Mouse (Mus musculus) adipocyte (in vitro differentiated cells): Measurements from ENCODE around the gene 4933436I01Rik.
A peak's percentile ranks its signal among the peaks of the same experiment; 100 is the strongest.

Experiments
- DNase-seq: peaks from one replicate; pipeline ENCODE4 v3.0.0-alpha.2; 2016; ENCODE audit warnings: low spot score

The 4933436I01Rik gene

DNA sequence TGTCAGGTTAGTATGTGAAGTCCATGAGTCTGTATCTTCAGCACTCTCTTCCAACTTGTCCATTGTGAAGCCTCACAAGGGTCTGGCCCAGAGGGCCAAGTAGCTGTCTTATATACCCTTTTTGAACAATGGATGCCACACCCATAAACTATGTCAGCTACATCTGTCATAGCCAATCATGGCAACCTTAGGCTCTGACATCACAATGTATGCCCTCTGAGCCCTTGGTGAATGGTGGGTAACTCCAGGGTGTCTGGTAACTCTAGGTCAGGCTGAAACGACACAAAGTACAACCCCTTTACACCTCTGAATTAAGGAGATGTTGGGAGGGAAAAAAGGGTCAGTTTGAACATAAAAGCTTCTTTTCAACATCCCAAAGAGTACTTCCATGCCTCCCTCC lies at the start of gene 4933436I01Rik:
Gene 4933436I01Rik (minus strand): TSS at position 101 of the 400 bp plus-strand sequence.
- no peak for DNase-seq

DNA sequence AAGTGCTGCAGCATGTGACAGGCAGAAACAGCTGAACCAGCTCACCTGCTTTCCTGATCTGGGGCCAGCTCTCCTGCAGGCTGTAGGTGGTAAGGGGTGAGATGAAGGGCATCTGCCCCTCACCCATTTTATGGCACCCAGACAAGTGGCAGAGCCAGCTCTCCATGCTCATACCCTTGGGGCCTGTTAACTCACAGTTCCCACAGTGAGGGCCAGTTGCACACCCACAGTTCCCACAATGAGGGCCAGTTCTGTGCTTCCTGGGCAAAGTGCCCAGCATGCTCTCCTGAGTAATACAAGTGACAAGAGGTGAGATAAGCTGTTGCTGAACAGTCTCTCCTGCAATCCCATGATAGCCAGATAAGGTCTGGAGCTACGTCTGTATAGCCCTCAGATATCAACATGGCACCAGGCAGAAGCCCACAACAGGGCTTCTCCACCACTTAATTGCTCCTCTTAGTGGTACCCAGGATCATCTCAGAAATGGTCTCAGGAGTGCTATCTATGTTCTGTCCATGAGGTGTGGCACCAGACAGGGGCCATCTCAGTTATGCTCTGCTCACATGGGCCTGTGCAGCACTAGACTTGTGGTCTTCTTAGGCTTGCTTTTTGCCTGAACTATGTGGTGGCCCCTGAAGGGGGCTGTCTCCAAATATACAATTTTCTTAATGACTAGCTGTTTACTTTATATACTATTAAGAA lies 3.7 kb upstream of the 4933436I01Rik start:
- peak; percentile 25 for DNase-seq

DNA sequence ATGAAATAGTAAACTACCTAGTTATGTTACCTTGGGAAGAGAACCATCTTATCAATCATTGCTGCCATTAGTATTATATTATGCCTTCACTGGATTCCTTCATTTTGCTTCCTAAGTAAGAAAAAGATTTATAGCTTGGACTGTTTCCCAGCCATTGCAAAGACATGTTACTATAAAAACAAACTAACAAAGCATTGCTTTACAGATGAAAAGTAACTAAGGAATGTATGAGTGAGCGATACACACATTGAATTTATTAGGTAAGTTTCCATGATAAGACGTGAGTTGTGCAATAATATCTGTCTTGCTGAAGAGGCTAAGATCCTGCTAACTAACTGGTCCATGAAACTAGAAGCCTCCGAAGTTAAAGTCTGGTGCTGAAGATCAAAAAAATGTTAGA lies 37.8 kb downstream of the 4933436I01Rik start:
- no peak for DNase-seq
